Mouse (Mus musculus): ENCODE results near the gene Slc25a44. TPM values are rescaled to one million over a fixed set of nuclear protein-coding genes. Genes with fewer than 3 reads are reported as not detected.
"Not testable (repeated sequence)": the region's sequence is repeated elsewhere in the genome, so short reads cannot be mapped to it uniquely, and the experiment has no call there.

The Slc25a44 gene
- polyA plus RNA-seq, 1 experiment from 2014 or later = 22.1 TPM

- H3K4me2 ChIP-seq (replicated peaks; ENCODE audit: low read depth, low read length) = peak overlapping the region; percentile 11
- not testable (repeated sequence) for H3K4me3 ChIP-seq (ENCODE audit: low read depth, low read length); H3K4me1 ChIP-seq (replicated peaks; ENCODE audit: control insufficient read depth, insufficient read depth, low read length); H3K36me3 ChIP-seq (ENCODE audit: control insufficient read depth, insufficient read depth, low read length); H3K9me3 ChIP-seq (ENCODE audit: control insufficient read depth, low read length); H3K27me3 ChIP-seq (ENCODE audit: control insufficient read depth, insufficient read depth, low read length)
- ATAC-seq (ENCODE audit: low FRiP score) (peak; percentile 90), DNase-seq (ENCODE audit: low spot score) (peak; percentile 67)
- H3K27ac ChIP-seq (ENCODE audit: low read depth, low read length) = 0 out of 2 replicates have a peak overlapping the region, but pooled peaks have one; percentile 51
- peak overlapping the region; percentile 37; the same call in 1 of the 2 replicates for H3K9ac ChIP-seq (ENCODE audit: low read depth, low read length)
- 10% methylated on average over 16 of the region's 19 CpGs for WGBS
Observed at GRCm38 (mm10) chr3:88375750-88376626, 49.0 kb downstream of the Slc25a44 start.

- not testable (repeated sequence) for H3K27ac ChIP-seq (ENCODE audit: low read depth, low read length); H3K9ac ChIP-seq (ENCODE audit: low read depth, low read length); H3K9me3 ChIP-seq (ENCODE audit: control insufficient read depth, low read length); H3K4me2 ChIP-seq (replicated peaks; ENCODE audit: low read depth, low read length); H3K4me3 ChIP-seq (ENCODE audit: low read depth, low read length); H3K4me1 ChIP-seq (replicated peaks; ENCODE audit: control insufficient read depth, insufficient read depth, low read length); DNase-seq (ENCODE audit: low spot score); H3K27me3 ChIP-seq (ENCODE audit: control insufficient read depth, insufficient read depth, low read length); ATAC-seq (ENCODE audit: low FRiP score); H3K36me3 ChIP-seq (ENCODE audit: control insufficient read depth, insufficient read depth, low read length)
- WGBS = 95% methylated on average over 9 of the region's 9 CpGs
Observed at GRCm38 (mm10) chr3:88372643-88373042, 52.3 kb downstream of the Slc25a44 start, which contains the start of gene Bglap3. Gene Bglap3 (minus strand): TSS chr3:88372743.

- H3K4me2 ChIP-seq (replicated peaks; ENCODE audit: low read depth, low read length) = not testable (repeated sequence)
- 91% methylated on average over 7 of the region's 7 CpGs for WGBS
Observed at GRCm38 (mm10) chr3:88368511-88368910, 56.4 kb downstream of the Slc25a44 start.

GRCm38 (mm10) chr3:88367517-88367916 lies 57.4 kb downstream of the Slc25a44 start:
- H3K4me1 ChIP-seq (replicated peaks; ENCODE audit: control insufficient read depth, insufficient read depth, low read length); H3K36me3 ChIP-seq (ENCODE audit: control insufficient read depth, insufficient read depth, low read length); H3K27ac ChIP-seq (ENCODE audit: low read depth, low read length); H3K4me3 ChIP-seq (ENCODE audit: low read depth, low read length); H3K4me2 ChIP-seq (replicated peaks; ENCODE audit: low read depth, low read length); H3K9ac ChIP-seq (ENCODE audit: low read depth, low read length); H3K9me3 ChIP-seq (ENCODE audit: control insufficient read depth, low read length); H3K27me3 ChIP-seq (ENCODE audit: control insufficient read depth, insufficient read depth, low read length); DNase-seq (ENCODE audit: low spot score): not testable (repeated sequence)
- ATAC-seq (ENCODE audit: low FRiP score) = peak; percentile 41
- 52% methylated on average over 3 of the region's 7 CpGs for WGBS

More at GRCm38 (mm10) chr3:88368511-88368910, 56.4 kb downstream of the Slc25a44 start:
- H3K9ac ChIP-seq (ENCODE audit: low read depth, low read length); H3K36me3 ChIP-seq (ENCODE audit: control insufficient read depth, insufficient read depth, low read length); H3K4me1 ChIP-seq (replicated peaks; ENCODE audit: control insufficient read depth, insufficient read depth, low read length); H3K27ac ChIP-seq (ENCODE audit: low read depth, low read length); H3K9me3 ChIP-seq (ENCODE audit: control insufficient read depth, low read length); H3K27me3 ChIP-seq (ENCODE audit: control insufficient read depth, insufficient read depth, low read length); H3K4me3 ChIP-seq (ENCODE audit: low read depth, low read length); DNase-seq (ENCODE audit: low spot score); ATAC-seq (ENCODE audit: low FRiP score): not testable (repeated sequence)

- peak; percentile 79 for ATAC-seq (ENCODE audit: low FRiP score)
- not testable (repeated sequence) for H3K27ac ChIP-seq (ENCODE audit: low read depth, low read length); H3K9me3 ChIP-seq (ENCODE audit: control insufficient read depth, low read length); H3K36me3 ChIP-seq (ENCODE audit: control insufficient read depth, insufficient read depth, low read length); H3K4me3 ChIP-seq (ENCODE audit: low read depth, low read length); H3K4me1 ChIP-seq (replicated peaks; ENCODE audit: control insufficient read depth, insufficient read depth, low read length); H3K27me3 ChIP-seq (ENCODE audit: control insufficient read depth, insufficient read depth, low read length); H3K9ac ChIP-seq (ENCODE audit: low read depth, low read length)
- WGBS = under 1% methylated on average over 14 of the region's 22 CpGs
- peak overlapping the region; percentile 26; the same call in 1 of the 2 replicates for H3K4me2 ChIP-seq (replicated peaks; ENCODE audit: low read depth, low read length)
- DNase-seq (ENCODE audit: low spot score) = peak; percentile 58
Observed at GRCm38 (mm10) chr3:88366830-88367428, 58.0 kb downstream of the Slc25a44 start.

GRCm38 (mm10) chr3:88365705-88366361 lies 59.1 kb downstream of the Slc25a44 start:
- H3K9me3 ChIP-seq (ENCODE audit: control insufficient read depth, low read length) = no peaks in the 10 kb centered on the region
- 0 out of 2 replicates have a peak overlapping the region, but pooled peaks have one; percentile 45 for H3K9ac ChIP-seq (ENCODE audit: low read depth, low read length)
- no peaks in the 10 kb centered on the region; the same call in 1 of the 2 replicates for H3K4me1 ChIP-seq (replicated peaks; ENCODE audit: control insufficient read depth, insufficient read depth, low read length)
- ATAC-seq (ENCODE audit: low FRiP score) (no peak), DNase-seq (ENCODE audit: low spot score) (no peak)
- peaks cover 9% of the 10 kb centered on the region for H3K27me3 ChIP-seq (ENCODE audit: control insufficient read depth, insufficient read depth, low read length)
- H3K4me2 ChIP-seq (replicated peaks; ENCODE audit: low read depth, low read length) = 0 out of 2 replicates have a peak overlapping the region, but pooled peaks have one; percentile 5
- peaks cover 2% of the 10 kb centered on the region; the same call in 1 of the 2 replicates for H3K36me3 ChIP-seq (ENCODE audit: control insufficient read depth, insufficient read depth, low read length)
- H3K27ac ChIP-seq (ENCODE audit: low read depth, low read length) = no peak overlapping the region
- WGBS = 39% methylated on average over 34 of the region's 34 CpGs
- H3K4me3 ChIP-seq (ENCODE audit: low read depth, low read length) = no peak overlapping the region

GRCm38 (mm10) chr3:88364337-88364736 lies 60.6 kb downstream of the Slc25a44 start, which contains the start of gene Paqr6:
Gene Paqr6 (plus strand): TSS chr3:88364584.
- H3K9ac ChIP-seq (ENCODE audit: low read depth, low read length) = no peak within 1 kb of the TSS
- H3K36me3 ChIP-seq (ENCODE audit: control insufficient read depth, insufficient read depth, low read length) = peaks cover 2% of the 10 kb centered on the region; the same call in 1 of the 2 replicates
- H3K9me3 ChIP-seq (ENCODE audit: control insufficient read depth, low read length) = no peaks in the 10 kb centered on the region
- peaks cover 9% of the 10 kb centered on the region for H3K27me3 ChIP-seq (ENCODE audit: control insufficient read depth, insufficient read depth, low read length)
- DNase-seq (ENCODE audit: low spot score) (peak; percentile 58), ATAC-seq (ENCODE audit: low FRiP score) (no peak)
- H3K4me2 ChIP-seq (replicated peaks; ENCODE audit: low read depth, low read length) = no peak within 1 kb of the TSS
- H3K27ac ChIP-seq (ENCODE audit: low read depth, low read length) = 0 out of 2 replicates have a peak within 1 kb of the TSS, but pooled peaks have one; percentile 17
- H3K4me1 ChIP-seq (replicated peaks; ENCODE audit: control insufficient read depth, insufficient read depth, low read length) = no peaks in the 10 kb centered on the region; the same call in 1 of the 2 replicates
- 2% methylated on average over 16 of the region's 16 CpGs for WGBS
- H3K4me3 ChIP-seq (ENCODE audit: low read depth, low read length) = no peak within 1 kb of the TSS

GRCm38 (mm10) chr3:88363700-88364099 lies 61.2 kb downstream of the Slc25a44 start:
- no peak for ATAC-seq (ENCODE audit: low FRiP score)
- no peak overlapping the region for H3K27ac ChIP-seq (ENCODE audit: low read depth, low read length)

More at GRCm38 (mm10) chr3:88363700-88364099, 61.2 kb downstream of the Slc25a44 start:
- Histone ChIP-seq H3K4me2 (replicated peaks; ENCODE audit: low read depth, low read length) (no peak overlapping the region), H3K9ac (ENCODE audit: low read depth, low read length) (no peak overlapping the region), H3K9me3 (ENCODE audit: control insufficient read depth, low read length) (no peaks in the 10 kb centered on the region), H3K27me3 (ENCODE audit: control insufficient read depth, insufficient read depth, low read length) (peaks cover 9% of the 10 kb centered on the region), H3K4me3 (ENCODE audit: low read depth, low read length) (no peak overlapping the region), H3K4me1 (replicated peaks; ENCODE audit: control insufficient read depth, insufficient read depth, low read length) (no peaks in the 10 kb centered on the region; the same call in 1 of the 2 replicates), H3K36me3 (ENCODE audit: control insufficient read depth, insufficient read depth, low read length) (peaks cover 5% of the 10 kb centered on the region)
- WGBS = 61% methylated on average over 4 of the region's 4 CpGs
- DNase-seq (ENCODE audit: low spot score) = peak; percentile 14

Measured in hindbrain, embryonic 11.5 days (tissue).